Mouse (Mus musculus) embryonic facial prominence, embryonic 11.5 days (tissue): Measurements from ENCODE around the gene Akt2. TPM values are rescaled to one million over a fixed set of nuclear protein-coding genes. Genes with fewer than 3 reads are reported as not detected.
A peak's percentile ranks its signal among the peaks of the same experiment; 100 is the strongest.

Experiments used
- ATAC-seq: fragments of 200-750 bp; cut with Nextera tagmentation; replicated peaks from 2 replicates; pipeline ENCODE4 v1.8.0; 2017; ENCODE audit warnings: low read depth; ENCODE audit not compliant: insufficient number of reproducible peaks, low FRiP score, low TSS enrichment
- DNase-seq: peaks from one replicate; pipeline ENCODE4 v3.0.0-alpha.2; 2015; ENCODE audit warnings: low spot score
- H3K27ac ChIP-seq: fragments of 300-500 bp; sonication (generic); replicated peaks from 2 replicates; pipeline ENCODE4 v1.5.1; 2014; ENCODE audit warnings: mild to moderate bottlenecking, low read depth, low read length, control low read depth
- H3K27me3 ChIP-seq: fragments of 300-500 bp; sonication (generic); 2 replicates; pipeline ENCODE4 v1.6.1; 2014; ENCODE audit warnings: mild to moderate bottlenecking, low read length, moderate library complexity, mixed read lengths; ENCODE audit not compliant: control insufficient read depth, insufficient read depth
- H3K36me3 ChIP-seq: fragments of 300-500 bp; sonication (generic); replicated peaks from 2 replicates; pipeline ENCODE4 v1.6.1; 2014; ENCODE audit warnings: low read depth, mild to moderate bottlenecking, low read length, moderate library complexity, mixed read lengths; ENCODE audit not compliant: control insufficient read depth, insufficient read depth
- H3K4me1 ChIP-seq: fragments of 300-500 bp; sonication (generic); 2 replicates; pipeline ENCODE4 v1.6.1; 2014; ENCODE audit warnings: low read length, mixed read lengths; ENCODE audit not compliant: control insufficient read depth, insufficient read depth
- H3K4me2 ChIP-seq: fragments of 300-500 bp; sonication (generic); 2 replicates; pipeline ENCODE4 v1.6.1; 2014; ENCODE audit warnings: low read depth, mild to moderate bottlenecking, control low read depth, low read length, moderate library complexity
- H3K4me3 ChIP-seq: fragments of 300-500 bp; sonication (generic); 2 replicates; pipeline ENCODE4 v1.5.1; 2014; ENCODE audit warnings: low read depth, low read length, control low read depth
- H3K9ac ChIP-seq: fragments of 300-500 bp; sonication (generic); replicated peaks from 2 replicates; pipeline ENCODE4 v1.6.1; 2014; ENCODE audit warnings: mild to moderate bottlenecking, control low read depth, low read length
- H3K9me3 ChIP-seq: fragments of 300-500 bp; sonication (generic); replicated peaks from 2 replicates; pipeline ENCODE4 v1.6.1; 2016; ENCODE audit warnings: mild to moderate bottlenecking, low read length, inconsistent platforms, mixed read lengths; ENCODE audit not compliant: control insufficient read depth
- WGBS: fragments of 180-500 bp; shearing (Covaris S2); extraction: QIAGEN DNeasy Blood & Tissue Kit; methylation state at CpG from one replicate; pipeline ENCODE4 v1.1.7; 2014; 5-methylcytosine and 5-hydroxymethylcytosine counted together
- polyA plus RNA-seq: library from polyadenylated mRNA; unstranded; fragments of >200 nt; fragmentation: Nextera tagmentation; extraction: Ambion mirVana; gene quantifications from 2 replicates; pipeline ENCODE4 v1.2.1, GENCODE M21; 2014

Akt2 gene
- polyA plus RNA-seq, 1 experiment from 2014 or later, result 82.8 TPM

GRCm38 (mm10) chr7:27576914-27577313, 14.4 kb upstream of the Akt2 start:
- no peak overlapping the region for H3K4me2 ChIP-seq
- no peak overlapping the region for H3K9ac ChIP-seq
- H3K4me3 ChIP-seq, result no peak overlapping the region
- ATAC-seq, result no peak
- peaks cover 15% of the 10 kb centered on the region for H3K36me3 ChIP-seq
- no peaks in the 10 kb centered on the region for H3K4me1 ChIP-seq
- DNase-seq, result peak; percentile 31
- no peaks in the 10 kb centered on the region for H3K9me3 ChIP-seq
- no peak overlapping the region for H3K27ac ChIP-seq
- no peaks in the 10 kb centered on the region for H3K27me3 ChIP-seq
- WGBS, result 65% methylated on average over 6 of the region's 6 CpGs

GRCm38 (mm10) chr7:27577589-27577988, 13.8 kb upstream of the Akt2 start:
- no peak overlapping the region for H3K4me3 ChIP-seq
- H3K27ac ChIP-seq, result no peak overlapping the region
- peaks cover 15% of the 10 kb centered on the region for H3K36me3 ChIP-seq
- no peak for DNase-seq
- ATAC-seq, result no peak
- H3K4me1 ChIP-seq, result no peaks in the 10 kb centered on the region
- WGBS, result 94% methylated on average over 6 of the region's 6 CpGs
- H3K27me3 ChIP-seq, result no peaks in the 10 kb centered on the region
- H3K9ac ChIP-seq, result no peak overlapping the region
- H3K9me3 ChIP-seq, result no peaks in the 10 kb centered on the region
- H3K4me2 ChIP-seq, result no peak overlapping the region

DNA sequence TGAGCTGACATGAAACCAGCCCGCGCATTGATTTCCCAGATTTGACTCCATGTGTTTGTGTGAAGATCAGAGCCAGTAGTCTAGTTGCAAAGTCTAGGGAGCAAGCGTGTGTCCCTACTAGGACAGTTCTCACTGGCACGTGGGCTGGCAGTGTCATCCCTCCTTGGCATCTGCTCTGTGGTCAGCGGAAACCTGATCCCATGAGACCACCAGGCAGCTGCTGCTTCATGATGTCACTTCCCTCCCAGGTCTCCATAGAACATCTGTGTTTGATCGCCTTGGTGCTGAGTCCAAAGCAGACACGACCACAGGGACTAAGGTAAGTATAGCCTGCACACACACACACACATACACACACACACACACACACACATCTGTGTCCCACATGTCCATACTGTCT, 12.9 kb upstream of the Akt2 start:
- H3K27me3 ChIP-seq, result no peaks in the 10 kb centered on the region
- WGBS, result 53% methylated on average over 7 of the region's 7 CpGs

GRCm38 (mm10) chr7:27580380-27581174, 10.8 kb upstream of the Akt2 start:
- Histone ChIP-seq H3K4me1 (no peaks in the 10 kb centered on the region), H3K4me2 (no peak overlapping the region), H3K27me3 (no peaks in the 10 kb centered on the region), H3K9me3 (no peaks in the 10 kb centered on the region), H3K4me3 (no peak overlapping the region), H3K27ac (no peak overlapping the region), H3K9ac (no peak overlapping the region), H3K36me3 (peaks cover 15% of the 10 kb centered on the region)
- 92% methylated on average over 14 of the region's 14 CpGs for WGBS
- no peak for DNase-seq
- no peak for ATAC-seq

More for the DNA sequence above, 12.9 kb upstream of the Akt2 start:
- Histone ChIP-seq H3K9me3 (no peaks in the 10 kb centered on the region), H3K9ac (no peak overlapping the region), H3K4me3 (no peak overlapping the region), H3K4me2 (no peak overlapping the region), H3K27ac (0 out of 2 replicates have a peak overlapping the region, but pooled peaks have one; percentile 4), H3K4me1 (no peaks in the 10 kb centered on the region), H3K36me3 (peaks cover 15% of the 10 kb centered on the region)
- no peak for ATAC-seq
- peak; percentile 58 for DNase-seq

DNA sequence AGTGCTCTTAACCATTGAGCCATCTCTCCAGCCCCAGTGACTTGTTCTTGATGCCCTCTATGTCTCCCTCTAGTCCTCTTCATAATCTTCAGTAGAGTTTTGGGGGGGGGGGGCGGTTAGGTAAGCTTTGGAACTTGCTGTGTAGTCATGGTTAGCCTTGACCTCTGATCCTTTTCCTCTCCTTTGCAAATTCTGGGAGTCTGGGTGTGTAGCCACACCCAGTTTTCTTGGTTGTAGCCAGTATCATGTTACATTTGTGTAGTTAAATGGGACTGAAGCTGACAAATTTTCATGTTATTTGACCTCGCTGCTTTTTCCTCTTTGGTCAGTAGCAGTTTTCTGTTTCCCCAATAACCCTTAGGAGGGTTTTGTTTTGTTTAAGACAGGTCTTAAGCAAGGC, 4.5 kb upstream of the Akt2 start:
- H3K4me1 ChIP-seq, result no peaks in the 10 kb centered on the region
- H3K36me3 ChIP-seq, result no peaks in the 10 kb centered on the region
- H3K4me2 ChIP-seq, result no peak overlapping the region
- no peak overlapping the region for H3K27ac ChIP-seq
- H3K4me3 ChIP-seq, result no peak overlapping the region
- no peaks in the 10 kb centered on the region for H3K9me3 ChIP-seq
- 62% methylated on average over 2 of the region's 2 CpGs for WGBS
- H3K9ac ChIP-seq, result no peak overlapping the region
- no peaks in the 10 kb centered on the region for H3K27me3 ChIP-seq
- no peak for ATAC-seq
- no peak for DNase-seq

- Histone ChIP-seq H3K27ac (no peak overlapping the region), H3K9me3 (no peaks in the 10 kb centered on the region), H3K36me3 (no peaks in the 10 kb centered on the region), H3K4me1 (no peaks in the 10 kb centered on the region), H3K27me3 (no peaks in the 10 kb centered on the region), H3K4me2 (no peak overlapping the region), H3K9ac (no peak overlapping the region), H3K4me3 (no peak overlapping the region)
- ATAC-seq (no peak), DNase-seq (no peak)
- WGBS, result 87% methylated on average over 2 of the region's 2 CpGs
Measured at GRCm38 (mm10) chr7:27587741-27588140, 3.6 kb upstream of the Akt2 start.

DNA sequence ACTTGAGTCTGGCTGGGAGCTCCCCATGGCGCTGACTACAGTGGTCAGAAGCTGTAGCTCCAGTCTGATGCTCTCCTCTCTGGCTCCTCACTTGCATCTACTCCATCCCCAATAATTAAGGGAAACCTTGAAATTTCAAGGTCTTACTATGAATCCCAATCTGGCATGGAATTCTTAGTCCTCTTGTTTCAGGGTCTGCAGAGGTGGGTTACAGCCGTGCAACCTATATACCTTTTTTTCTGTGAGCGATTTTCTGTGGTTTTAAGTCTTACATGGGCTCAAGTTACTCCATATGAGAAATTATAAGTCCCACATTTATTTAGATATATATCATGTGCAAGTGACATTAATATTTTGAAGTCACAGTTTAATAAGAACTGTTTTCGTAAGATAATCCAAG, 1.3 kb upstream of the Akt2 start:
- DNase-seq (no peak), ATAC-seq (no peak)
- Histone ChIP-seq H3K9me3 (no peaks in the 10 kb centered on the region), H3K36me3 (no peaks in the 10 kb centered on the region), H3K27ac (no peak overlapping the region), H3K9ac (no peak overlapping the region), H3K4me2 (no peak overlapping the region), H3K4me3 (no peak overlapping the region), H3K4me1 (peaks cover 3% of the 10 kb centered on the region; the same call in 1 of the 2 replicates), H3K27me3 (no peaks in the 10 kb centered on the region)
- 90% methylated on average over 4 of the region's 4 CpGs for WGBS

- H3K9me3 ChIP-seq, result no peaks in the 10 kb centered on the region
- H3K4me3 ChIP-seq, result peak overlapping the region; percentile 63
- no peak for DNase-seq
- WGBS, result 62% methylated on average over 4 of the region's 4 CpGs
- H3K36me3 ChIP-seq, result no peaks in the 10 kb centered on the region
- H3K27me3 ChIP-seq, result no peaks in the 10 kb centered on the region
- H3K27ac ChIP-seq, result peak overlapping the region; percentile 78; the same call in 1 of the 2 replicates
- H3K9ac ChIP-seq, result peak overlapping the region; percentile 66
- no peak for ATAC-seq
- peaks cover 3% of the 10 kb centered on the region; the same call in 1 of the 2 replicates for H3K4me1 ChIP-seq
- H3K4me2 ChIP-seq, result peak overlapping the region; percentile 21
Measured at GRCm38 (mm10) chr7:27590566-27591213, 662 bp upstream of the Akt2 start.
